Mouse (Mus musculus): ENCODE data around the gene Spin2e. TPM values are rescaled to one million over a fixed set of nuclear protein-coding genes. Genes with fewer than 3 reads are reported as not detected.
"Not testable (repeated sequence)": the region's sequence is repeated elsewhere in the genome, so short reads cannot be mapped to it uniquely, and the experiment has no call there.

Gene Spin2e
- total RNA-seq (2021), result not detected
- long read RNA-seq, result 0 reads

DNA sequence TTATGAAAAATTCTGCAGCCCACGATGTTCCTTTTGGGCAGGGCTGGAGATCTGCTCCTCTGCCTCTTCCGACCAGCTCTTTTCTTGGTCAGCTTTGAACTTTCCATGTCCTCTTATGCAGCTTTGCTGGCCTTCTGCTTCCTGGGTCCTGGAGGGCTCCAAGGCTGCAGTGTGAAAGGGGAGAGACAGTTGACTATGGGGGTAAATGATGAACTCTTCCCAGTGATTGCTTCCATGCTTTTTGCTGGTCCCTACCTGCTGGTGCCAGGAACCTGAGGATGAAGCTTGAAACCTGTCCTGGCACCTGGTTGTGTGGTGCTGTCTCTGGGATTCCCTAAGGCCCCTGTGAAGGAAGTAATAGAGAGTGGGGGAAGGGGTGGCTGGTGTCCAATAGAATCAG lies at the start of gene Spin2e:
TSS of gene Spin2e (minus strand) at position 101 of the 400 bp plus-strand sequence.
- not testable (repeated sequence) for DNase-seq (ENCODE audit: low spot score in 2 of 2)

- DNase-seq (ENCODE audit: low spot score in 2 of 2), result not testable (repeated sequence)
Observed at GRCm38 (mm10) chrX:31574183-31574582, 44.5 kb downstream of the Spin2e start, which contains the start of gene Gm21883. Gene Gm21883 (minus strand): TSS chrX:31574283.

Other genes starting within 250 kb of the Spin2e start
- gene Btbd35f19, start 235.0 kb downstream of the Spin2e start, total RNA-seq (2021), result not detected
- gene Gm21883, start 44.6 kb downstream of the Spin2e start, total RNA-seq (2021), result not detected
- not detected for gene Btbd35f25, start 98.2 kb upstream of the Spin2e start, total RNA-seq (2021)

Data from layer of hippocampus, adult 18-20 months (tissue).